Mouse (Mus musculus): ENCODE measurements around the gene Gzmk.

GRCm38 (mm10) chr13:113200726-113201125, 25.0 kb downstream of the Gzmk start:
- no peak for TF ChIP-seq CTCF (conservative IDR thresholded peaks at IDR 0.05 in 1 of 2, IDR thresholded peaks at IDR 0.05 in 1 of 2; ENCODE audit: low read depth in 2 of 2, low read length in 2 of 2)
- no peak for TF ChIP-seq POLR2A (IDR thresholded peaks at IDR 0.05; ENCODE audit: low read depth, low read length)
- no peak for TF ChIP-seq ZNF384 (IDR thresholded peaks at IDR 0.05; ENCODE audit: low read depth, low read length)
- TF ChIP-seq MAZ (IDR thresholded peaks at IDR 0.05; ENCODE audit: low read depth, low read length): no peak
- no peak for TF ChIP-seq CHD1 (IDR thresholded peaks at IDR 0.05; ENCODE audit: low read depth, low read length)
- TF ChIP-seq EP300 (IDR thresholded peaks at IDR 0.05; ENCODE audit: low read length): no peak
- TF ChIP-seq HCFC1 (IDR thresholded peaks at IDR 0.05; ENCODE audit: low read depth, low read length): no peak
- TF ChIP-seq TBP (conservative IDR thresholded peaks at IDR 0.05; ENCODE audit: low read depth, low read length): no peak
- no peak for TF ChIP-seq POLR2AphosphoS2 (IDR thresholded peaks at IDR 0.05; ENCODE audit: low read depth, low read length)
- no peak for TF ChIP-seq E2F4 (IDR thresholded peaks at IDR 0.05; ENCODE audit: insufficient replicate concordance, low read depth, low read length)
- no peak for TF ChIP-seq USF1 (IDR thresholded peaks at IDR 0.05; ENCODE audit: low read depth, low read length)
- no peak for TF ChIP-seq ZC3H11A (IDR thresholded peaks at IDR 0.05; ENCODE audit: low read depth, low read length)
- no peak for TF ChIP-seq NELFE (IDR thresholded peaks at IDR 0.05; ENCODE audit: low read depth, low read length)
- no peak for TF ChIP-seq BHLHE40 (IDR thresholded peaks at IDR 0.05; ENCODE audit: low read depth, low read length)

Data from CH12.LX (cell line).